Mouse (Mus musculus) retina, embryonic 14.5 days (tissue): ENCODE measurements around the gene Nipa1.

Experiments
- DNase-seq: peaks from one replicate; pipeline ENCODE4 v3.0.0-alpha.2; 2015; ENCODE audit warnings: low spot score

The Nipa1 gene

DNA sequence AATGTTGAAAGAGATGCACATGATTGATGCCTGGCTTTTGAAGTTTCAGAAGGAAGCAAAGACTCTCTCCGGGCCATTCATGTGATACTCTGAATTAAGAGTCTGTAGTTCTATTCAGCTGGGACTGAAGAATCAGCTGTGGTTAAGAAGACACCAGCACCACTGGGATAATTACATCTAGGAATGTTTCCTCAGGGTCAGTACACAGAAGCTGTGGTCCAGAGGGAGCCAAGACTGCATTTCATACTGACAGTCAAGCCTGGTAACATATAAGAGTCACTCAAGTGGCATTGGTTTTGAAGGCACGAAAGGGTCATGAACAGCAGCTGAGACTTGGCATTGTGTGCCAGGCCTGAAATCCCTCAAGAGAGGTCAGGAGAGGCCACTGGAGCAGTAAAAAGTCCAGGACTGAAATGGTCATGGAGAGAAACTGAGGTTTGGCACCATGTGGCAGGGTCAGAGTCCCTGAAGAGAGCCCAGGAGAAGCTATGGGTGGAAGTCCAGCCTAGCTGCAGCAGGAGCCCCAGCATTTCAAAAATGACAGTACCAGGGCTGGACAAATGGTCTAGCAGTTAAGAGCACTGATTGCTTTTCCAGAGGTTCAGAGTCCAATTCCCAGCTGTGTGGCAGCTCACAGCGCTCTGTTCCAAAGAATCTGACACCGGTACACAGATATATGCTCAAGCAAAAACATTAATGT, 9.3 kb downstream of the Nipa1 start:
- no peak for DNase-seq

DNA sequence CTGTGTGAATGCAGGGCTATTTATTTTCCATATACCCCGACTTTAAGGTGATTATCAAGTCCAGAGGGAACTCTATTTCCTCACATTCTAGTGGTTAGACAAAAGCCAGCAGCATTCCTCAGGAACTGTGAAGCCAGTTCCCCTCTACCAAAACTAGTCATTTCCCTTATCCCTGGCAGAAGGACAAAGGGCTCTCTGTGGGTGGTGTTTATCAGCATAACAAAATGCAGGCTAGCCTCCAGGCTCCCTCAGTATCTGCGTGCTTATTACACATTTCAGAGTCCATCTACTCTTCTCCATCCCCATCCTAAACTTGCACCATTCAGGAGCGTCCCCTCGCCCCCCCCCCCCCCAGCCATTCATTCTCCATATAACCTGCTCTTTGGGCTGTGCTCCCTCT, 20.8 kb downstream of the Nipa1 start:
- no peak for DNase-seq

DNA sequence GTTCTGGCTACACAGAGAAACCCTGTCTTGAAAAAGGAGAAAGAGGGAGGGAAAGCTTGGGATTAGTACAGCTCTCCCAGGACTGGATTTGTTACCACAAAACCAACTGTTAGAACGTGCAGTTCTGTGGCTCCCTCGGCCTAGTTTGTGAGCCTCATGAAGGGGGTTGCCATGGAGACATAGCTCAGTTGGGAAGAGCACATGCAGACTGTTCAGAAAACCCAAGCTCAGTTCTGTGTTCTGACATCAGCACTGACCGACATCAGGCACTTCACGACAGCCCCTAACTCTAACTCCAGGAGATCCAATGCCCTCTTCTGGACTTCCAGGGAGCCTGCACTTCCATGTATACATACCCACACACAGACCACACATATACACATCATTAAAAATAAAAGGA, 24.7 kb downstream of the Nipa1 start:
- no peak for DNase-seq

DNA sequence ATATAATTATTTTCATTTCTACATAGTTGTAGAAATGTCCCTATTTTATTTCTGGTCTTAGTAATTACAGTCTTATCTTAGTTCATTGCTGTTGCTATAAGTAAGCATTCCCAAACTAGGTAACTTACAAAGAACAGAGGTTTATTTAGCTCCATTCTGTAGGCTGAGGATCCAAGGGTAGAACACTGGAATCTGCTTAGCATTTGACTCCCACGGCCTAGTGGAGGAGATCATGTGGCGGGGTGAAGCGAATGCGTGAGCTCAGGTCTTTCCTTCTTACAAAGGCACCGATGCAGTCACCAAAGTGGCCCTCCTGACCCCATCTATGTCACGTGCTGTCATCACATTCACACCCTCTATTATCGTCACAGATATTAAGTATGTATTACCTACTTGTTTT, 27.9 kb downstream of the Nipa1 start:
- DNase-seq = no peak

DNA sequence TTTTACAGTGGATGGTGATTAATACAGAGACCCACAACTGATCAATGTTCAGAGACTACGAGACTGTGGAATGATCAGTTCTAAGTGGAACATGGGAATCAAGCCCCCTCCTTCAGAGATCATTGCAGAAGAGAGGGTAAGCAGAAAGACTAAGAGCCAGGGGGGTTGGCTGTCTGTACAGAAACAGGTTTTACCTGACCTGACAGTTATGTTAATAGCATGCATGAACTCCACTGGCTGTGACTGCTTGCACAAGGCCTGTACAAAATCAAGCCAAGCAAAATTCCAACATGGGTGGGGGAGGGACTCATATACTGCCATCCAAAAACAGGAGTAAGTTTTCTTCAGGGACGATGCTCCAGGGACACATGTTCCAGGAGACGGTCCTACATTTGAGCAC, 28.6 kb downstream of the Nipa1 start:
- DNase-seq = no peak

DNA sequence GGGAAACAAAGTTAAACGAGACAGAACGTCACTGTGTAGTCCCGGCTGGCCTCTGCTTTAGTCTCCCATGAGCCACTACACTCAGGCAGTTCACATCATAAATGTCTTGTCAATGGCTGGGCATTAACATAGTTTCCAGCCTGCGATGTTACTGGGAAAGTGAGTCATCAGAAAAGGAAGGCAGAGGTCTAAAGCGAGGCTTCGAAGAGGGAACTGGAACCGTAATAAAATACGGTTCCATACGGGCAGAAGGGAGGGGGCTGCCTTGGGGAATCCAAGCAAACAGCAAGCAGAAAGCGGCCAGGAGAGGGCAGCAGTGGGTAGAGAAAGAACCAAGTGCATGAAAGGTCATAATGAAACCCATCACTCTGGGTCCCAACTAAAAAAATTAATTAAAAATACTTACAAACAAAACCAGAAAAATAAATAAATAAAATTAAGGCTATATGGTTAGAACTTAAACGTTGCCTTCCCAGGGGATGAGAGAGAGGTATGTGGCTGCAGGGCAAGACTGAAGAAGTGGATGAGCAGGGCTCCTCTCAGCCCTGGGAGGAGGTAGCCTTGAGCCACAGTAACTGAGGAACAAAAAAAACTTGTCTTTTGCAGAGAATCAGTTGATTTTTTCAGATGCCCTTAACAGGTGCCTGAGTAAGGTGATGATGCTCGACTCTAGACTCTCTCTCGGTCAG, 33.1 kb downstream of the Nipa1 start:
- DNase-seq = peak; percentile 84

DNA sequence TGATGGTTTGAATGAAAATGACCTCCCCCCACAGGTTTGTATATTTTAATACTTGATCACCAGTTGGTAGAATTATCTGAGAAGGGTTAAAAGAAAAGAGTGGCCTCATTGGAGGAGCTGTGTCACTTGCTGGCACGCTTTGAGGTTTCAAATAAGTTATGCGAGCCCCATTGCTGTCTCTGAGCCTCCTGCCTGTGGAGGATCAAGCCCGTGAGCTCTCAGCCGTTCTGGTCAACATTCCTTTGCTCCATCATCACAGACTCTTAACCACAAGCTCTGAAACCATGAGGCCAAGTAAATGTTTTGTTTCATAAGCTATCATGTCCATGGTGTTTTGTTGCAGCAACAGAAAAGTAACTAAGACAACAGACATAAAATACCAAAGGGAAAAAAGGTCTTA, 35.0 kb downstream of the Nipa1 start:
- no peak for DNase-seq

DNA sequence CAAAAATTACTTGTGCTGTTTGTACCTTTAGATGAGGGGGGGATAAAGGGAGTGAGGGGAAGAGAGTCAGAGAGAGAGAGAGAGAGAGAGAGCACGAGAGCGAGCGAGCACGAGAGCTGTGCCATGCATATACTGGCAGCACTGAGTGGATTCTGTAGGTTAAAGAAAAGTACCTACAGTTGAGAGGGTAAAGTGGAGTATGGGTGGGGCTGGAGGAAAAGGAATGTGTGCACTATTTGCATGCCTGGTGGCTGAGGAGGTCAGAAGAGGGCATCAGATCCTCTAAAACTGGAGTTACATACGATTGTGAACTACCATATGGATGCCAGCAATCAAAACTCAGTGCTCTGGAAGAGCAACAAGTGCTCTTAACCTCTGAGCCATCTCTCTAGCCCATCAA, 36.6 kb downstream of the Nipa1 start:
- no peak for DNase-seq

DNA sequence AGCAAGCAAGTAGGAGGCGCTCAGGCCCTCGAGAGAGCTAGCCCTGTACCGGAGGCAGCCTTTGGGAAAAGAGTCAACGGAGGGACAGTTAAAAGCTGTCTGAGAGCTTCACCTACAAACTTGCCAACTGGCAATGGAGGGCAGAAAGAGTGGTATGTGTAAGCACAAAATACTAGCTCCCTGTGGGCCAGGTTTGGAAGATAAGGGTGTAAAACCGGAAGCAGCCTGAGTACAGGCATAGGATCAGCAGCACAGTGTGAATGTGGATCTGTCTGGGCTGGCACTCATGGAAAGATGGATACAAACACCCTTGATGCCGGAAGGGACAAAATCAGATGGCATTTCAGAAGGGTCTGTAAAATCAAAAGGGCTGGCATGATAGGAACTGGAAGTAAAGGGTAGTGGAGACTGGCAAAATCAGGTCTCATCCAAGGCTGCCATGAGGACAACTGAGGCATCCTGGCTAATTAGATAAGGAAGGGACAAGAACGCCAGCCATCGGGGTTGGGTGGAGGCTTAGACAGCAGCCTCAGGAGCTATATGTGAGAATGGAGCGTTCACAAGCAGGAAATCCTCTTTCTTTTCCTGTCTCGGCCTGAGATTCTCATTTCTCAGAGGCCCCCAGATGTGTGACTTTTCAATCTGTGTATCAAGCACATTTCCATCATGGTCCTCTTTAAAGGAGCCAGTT, 37.6 kb downstream of the Nipa1 start:
- DNase-seq = no peak

DNA sequence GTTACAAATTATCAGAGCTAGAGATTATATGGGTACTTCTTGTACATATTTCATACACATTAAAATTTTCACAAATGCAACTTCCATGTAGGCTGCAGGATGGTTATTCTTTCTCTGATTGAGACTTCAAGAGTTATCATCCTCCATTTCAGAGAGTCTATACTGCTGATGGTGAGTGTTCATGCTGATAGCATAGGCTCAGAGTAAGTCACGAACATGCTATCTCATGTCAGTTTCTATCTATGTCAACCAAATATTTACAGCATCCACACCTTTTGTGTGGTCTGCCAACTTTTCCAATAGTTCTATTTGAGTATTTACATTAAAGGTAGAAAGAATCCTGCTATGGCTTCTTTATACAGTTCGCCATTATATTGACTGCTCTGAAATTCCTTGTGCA, 38.2 kb downstream of the Nipa1 start:
- DNase-seq = no peak

DNA sequence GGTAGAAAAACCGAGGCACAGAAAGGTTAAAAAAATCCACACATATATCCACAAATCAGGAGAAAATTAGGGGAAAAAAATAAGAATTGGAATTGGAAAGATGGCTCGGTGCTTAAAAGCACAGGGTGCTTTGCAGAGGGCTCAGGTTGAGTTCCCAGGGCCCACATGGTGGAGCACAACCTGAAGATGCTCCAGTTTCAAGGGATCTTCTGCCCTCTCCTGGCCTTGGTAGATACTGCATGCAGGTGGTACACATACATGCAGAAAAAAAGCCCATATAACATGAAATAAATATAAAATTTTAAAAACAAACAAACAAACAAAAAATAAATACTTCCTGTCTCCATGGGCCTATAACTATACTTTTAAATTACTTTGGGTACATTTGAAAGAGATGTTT, 45.3 kb downstream of the Nipa1 start:
- DNase-seq = no peak

DNA sequence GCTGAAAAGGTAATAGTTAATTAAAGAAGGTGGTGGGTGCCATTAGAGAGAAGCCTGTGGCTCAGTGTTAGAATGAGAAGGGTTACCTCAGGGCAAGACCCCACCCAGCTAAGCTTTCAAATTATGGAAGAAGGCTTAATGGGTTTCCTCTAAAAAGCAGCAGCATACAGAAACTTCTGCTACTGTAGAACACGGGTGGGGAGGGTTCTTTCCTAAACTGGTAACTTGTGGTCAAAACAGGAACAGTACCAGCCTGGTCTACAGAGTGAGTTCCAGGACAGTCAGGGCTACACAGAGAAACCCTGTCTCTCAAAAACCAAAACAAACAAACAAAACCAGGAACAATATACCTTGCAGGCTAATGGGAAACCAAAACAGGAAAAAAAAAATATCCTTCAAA, 50.3 kb downstream of the Nipa1 start:
- DNase-seq = no peak

DNA sequence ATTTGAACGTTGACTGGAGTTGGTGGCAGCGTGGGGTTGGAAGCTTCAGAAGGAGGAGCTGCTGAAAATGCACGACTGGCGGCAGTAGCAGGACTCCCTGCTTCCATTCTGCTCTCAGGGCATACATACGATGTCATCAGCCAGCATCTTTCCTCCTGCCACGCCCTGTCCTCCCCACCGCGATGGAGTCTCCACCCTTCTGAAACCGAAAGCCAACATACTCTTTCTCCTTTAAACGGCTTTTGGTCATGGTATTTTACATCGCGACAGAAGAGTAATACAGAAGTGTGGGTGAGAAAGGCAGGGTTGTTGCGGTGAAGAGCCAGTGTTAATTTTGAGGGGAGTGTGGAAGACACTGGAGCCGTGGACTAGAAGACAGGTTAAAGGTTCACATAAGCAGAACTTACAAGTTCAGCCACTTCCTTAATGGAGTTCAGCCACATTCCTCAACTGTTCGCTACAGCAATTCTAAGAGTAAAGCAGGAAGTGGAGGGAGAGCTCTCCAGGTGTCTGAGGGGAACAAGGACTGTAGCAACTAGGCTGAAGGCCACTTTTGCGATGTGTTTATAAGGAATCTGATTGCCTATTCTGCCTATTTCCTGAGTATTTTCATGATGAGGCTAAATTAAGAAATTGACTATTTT, 51.4 kb downstream of the Nipa1 start:
- DNase-seq = no peak

DNA sequence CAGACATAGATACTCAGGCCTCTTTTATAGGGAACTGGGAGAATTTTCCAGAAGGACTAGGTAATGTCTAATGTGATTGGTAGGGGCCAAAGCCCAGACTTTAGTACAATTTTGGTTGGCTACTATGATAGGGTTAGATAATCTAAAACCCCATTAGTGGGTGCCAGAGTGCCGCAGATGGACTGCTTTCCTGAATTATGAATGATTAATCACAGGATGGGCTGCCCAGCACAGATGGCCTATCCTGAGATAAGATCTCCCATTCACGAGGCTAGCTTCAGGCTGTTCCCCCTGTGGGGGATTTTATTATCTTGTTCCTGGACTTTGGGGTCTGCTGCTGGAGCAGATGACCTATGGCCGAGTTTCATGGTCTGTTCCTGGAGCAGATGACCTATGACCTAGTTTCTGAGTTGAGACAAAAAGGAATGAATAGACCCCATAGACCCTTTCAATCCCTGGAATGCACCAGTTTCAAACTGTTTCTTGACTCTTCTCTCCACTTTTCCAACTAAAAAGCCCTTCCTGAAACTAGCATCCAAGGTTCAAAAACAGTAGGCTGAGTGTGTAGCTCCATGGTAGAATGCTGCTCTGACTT, 52.8 kb downstream of the Nipa1 start:
- DNase-seq = peak; percentile 18

DNA sequence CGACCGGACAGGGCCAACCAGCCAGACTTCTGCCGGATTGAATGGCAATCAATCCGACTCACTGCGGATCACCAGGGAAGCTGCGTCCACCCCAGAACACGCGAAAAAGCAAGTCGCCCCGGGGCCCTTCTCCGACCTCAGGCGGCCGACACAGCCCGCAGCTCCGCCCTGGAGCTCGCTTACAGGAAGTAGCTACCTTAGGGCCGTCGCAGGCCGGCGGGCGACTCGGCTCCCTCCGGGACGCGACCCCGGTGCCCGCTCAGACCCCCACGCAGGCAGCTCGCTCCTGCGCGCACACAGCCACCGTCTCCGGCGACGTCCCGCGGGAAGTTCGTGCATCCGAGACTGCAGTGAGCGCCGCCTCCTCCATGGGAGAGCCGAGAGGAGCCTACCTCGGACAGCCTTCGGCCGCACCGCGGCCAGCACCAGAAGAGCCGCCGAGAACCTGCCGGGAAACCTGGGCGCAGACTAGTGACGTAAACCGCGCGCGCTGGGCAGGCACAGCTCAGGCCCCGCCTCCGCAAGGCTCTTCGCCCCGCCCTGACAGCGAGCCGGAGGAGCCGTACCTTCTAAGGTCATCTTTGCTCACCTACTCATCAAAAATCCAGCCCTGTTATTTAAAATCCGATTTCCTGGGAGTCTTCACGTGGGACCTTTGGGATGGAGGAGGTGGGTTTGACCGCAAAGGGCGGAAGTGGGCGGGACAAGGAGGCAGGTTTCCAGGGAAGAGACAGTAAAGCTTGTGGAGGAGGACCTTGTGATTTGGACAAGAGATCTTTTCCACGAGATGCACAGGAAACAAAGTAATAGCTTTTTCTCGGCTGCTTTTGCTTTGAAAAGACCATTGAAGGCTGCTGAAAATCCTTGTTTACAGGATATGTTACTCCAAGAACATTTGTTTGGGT, 57.5 kb downstream of the Nipa1 start, which contains the start of gene Nipa2:
Gene Nipa2 (minus strand): TSS at position 473 of the 905 bp plus-strand sequence.
- peak; percentile 93 for DNase-seq

DNA sequence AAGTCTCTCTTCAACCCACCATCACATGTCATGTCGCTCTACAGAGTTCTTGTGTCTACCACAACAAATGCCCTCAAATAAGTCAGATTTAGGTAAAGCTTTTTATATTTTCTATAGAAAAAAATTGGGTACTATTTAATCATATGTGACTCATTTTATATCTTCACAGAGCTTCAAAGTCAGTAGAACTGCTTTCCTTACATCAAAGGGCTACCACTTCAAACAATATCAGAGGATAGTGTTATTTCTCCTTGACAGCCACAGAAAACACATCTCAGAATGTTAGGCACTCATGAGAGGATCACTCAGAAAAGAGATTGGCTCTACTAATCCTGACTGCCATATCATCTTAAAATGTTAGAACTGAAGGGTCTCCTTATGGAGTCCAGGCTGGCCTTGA, 59.2 kb downstream of the Nipa1 start:
- DNase-seq = no peak

DNA sequence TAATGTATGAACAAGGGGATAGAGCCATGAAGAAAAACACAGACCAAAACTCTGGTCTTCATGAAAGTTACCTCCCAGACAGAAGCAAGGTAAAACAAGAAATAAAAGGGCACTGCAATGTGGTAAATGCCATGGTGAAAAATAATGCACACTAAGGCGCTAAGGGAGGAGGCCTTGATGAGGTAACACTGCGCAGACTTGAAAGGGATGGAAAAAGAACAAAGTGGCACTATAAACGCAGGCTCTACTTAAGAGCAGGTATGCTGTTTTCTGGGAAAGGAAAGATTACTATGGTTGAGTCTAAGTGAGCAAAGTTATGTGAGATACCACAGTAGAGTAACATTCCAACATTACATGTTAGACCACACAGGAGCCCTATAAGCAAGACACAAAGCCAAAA, 60.0 kb downstream of the Nipa1 start:
- no peak for DNase-seq

DNA sequence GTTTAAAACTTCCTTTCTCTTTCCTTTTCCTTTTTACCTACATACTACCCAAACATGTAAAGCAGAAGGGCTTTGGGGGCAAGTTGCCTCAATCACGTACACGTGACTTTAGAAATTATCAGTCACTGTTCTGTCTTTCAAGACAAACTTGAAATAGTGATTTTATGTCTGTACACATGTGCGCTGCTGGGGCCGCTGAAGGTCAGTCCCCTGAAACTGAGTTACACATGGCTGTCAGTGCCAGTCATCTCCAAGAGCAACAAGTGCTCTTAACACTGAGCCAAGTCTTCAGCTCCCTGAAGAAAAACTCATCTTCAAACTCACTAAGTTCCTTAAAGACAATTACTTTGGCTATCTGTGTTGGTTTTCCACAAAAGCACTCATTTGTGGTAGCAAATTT, 61.8 kb downstream of the Nipa1 start:
- no peak for DNase-seq

DNA sequence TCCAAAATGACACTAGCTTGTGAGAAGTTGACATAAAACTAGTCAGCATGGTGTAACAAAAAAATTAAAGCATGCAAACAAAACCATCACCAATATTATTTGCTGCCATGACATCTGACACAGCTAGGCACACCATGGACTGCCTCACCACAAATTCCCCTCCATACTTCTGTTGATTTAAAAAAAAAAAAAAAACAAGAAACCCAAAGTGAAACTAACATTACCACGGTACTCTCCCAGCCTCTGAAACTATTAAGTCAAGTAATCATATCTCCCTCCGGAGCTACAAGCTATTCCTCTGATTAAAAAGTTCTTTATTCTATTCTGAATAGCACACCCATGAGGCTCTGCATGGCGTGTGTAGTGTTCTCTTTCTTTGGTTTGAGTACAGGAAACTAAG, 62.6 kb downstream of the Nipa1 start:
- DNase-seq = no peak

DNA sequence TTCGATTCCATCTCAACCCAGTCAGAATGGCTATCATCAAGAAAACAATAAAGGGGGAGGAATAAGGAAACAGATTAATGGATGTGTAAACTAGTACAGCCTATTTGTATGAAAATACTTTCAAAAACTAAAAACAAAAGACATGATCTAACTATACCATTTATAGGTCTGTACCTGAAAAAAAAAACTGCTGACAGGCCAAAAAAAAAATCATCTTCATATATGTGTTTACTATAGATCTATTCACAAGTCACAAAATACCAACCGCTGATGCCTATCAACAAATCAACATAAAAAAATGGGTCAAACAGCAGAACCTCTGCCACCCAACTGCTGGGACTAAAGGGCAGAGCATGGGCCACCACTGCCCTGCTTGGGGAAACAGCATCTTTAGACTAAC, 63.7 kb downstream of the Nipa1 start:
- no peak for DNase-seq

DNA sequence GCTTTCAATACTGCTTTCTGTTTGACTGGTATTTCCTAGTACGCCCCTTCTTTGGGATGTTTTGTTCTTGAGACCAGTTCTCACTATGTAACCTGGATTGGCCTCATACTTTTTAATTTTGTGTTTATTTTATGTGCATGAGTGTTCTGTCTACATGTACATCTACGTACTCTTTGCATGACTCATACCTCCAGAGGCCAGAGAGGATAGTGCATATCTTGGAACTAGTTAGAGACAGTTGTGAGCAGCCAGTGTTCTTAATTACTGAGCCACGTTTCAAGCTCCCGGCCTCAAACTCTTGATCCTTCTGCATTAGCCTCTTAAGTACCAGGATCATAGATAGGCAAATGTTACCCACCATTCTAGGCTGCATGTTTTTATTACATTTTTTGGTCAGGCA, 81.4 kb downstream of the Nipa1 start:
- no peak for DNase-seq
